Mouse (Mus musculus) mesoderm, embryonic 11.5 days (tissue): ENCODE data around the gene Gm8660.
"Not testable (repeated sequence)": the region's sequence is repeated elsewhere in the genome, so short reads cannot be mapped to it uniquely, and the experiment has no call there.

Source experiments
- DNase-seq: peaks from one replicate; pipeline ENCODE4 v3.0.0-alpha.2; 2012; ENCODE audit warnings: low read depth, low spot score

The Gm8660 gene

DNA sequence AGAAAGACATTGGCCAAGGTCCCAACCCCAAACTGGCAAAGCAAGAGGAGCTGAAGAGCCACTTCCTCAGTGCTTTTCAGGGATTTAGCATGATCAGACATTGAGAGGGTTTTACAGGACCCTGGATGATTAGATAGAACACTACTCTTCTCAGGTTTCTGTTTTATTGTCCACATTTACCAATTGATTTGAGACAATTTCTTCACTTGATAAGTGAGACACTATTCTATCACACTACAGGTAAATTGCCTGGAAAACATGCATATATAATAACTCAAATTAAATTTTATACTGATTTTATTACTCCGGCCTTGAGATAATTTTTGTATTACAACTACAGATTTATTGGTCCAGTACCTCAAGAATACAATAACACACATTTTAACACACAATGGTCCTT is at the start of gene Gm8660:
Gene Gm8660 (minus strand): TSS at position 101 of the 400 bp plus-strand sequence.
- DNase-seq: not testable (repeated sequence)

DNA sequence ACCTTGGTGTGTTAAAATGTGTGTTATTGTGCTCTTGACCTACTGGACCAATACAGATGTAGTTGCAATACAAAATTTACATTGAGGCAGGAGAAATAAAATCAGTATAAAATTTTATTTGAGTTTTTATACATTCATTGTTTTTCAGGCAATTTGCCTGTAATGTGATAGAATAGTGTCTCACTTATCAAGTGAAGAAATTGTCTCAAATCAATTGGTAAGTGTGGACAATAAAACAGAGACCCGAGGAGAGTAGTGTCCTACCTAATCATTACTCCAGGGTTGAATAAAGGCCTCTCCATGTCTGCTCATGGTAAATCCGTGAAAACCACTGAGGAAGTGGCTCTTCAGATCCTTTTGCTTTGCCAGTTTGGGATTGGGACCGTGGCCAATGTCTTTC is 42.4 kb upstream of the Gm8660 start, which contains the start of gene Vmn1r148:
Gene Vmn1r148 (plus strand): TSS at position 301 of the 400 bp plus-strand sequence.
- not testable (repeated sequence) for DNase-seq

DNA sequence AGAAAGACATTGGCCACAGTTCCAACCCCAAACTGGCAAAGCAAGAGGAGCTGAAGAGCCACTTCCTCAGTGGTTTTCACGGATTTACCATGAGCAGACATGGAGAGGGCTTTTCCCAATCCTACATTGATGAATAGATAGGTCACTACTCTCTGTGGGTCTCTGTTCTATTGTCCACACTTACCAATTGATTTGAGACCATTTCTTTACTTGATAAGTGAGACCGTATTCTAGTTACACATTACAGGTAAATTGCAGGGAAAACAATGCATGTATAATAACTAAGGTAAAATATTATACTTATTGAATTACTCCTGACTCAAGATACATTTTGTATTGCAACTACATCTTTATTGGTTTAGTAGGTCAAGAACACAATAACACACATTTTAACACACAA is 41.2 kb downstream of the Gm8660 start, which contains the start of gene Gm4187:
Gene Gm4187 (minus strand): TSS at position 101 of the 400 bp plus-strand sequence.
- DNase-seq: not testable (repeated sequence)
